Mouse (Mus musculus): Measurements from ENCODE around the gene Irak1bp1. TPM values are rescaled to one million over a fixed set of nuclear protein-coding genes. Genes with fewer than 3 reads are reported as not detected.
A peak's percentile ranks its signal among the peaks of the same experiment; 100 is the strongest.

The Irak1bp1 gene
- polyA plus RNA-seq, 1 experiment from 2014 or later = 18.7 TPM

DNA sequence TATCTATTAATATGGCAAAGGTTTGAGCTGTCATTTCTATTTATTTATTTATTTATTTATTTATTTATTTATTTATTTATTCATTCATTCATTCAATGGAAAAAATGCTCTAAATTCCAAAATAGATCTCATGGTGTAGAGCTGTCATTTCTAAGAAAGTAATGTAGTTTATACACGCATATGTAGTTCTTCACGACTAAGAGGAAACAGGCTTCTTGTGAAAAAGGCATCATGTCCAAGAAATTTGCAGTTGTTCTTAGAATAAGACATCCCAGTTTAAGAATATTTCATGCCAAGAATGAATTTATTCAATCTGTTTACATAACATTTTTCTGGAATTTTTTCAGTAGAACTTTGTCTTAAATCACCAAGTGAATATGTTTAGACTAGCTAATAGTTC, 31.5 kb downstream of the Irak1bp1 start:
- DNase-seq (ENCODE audit: low spot score) (peak; percentile 14), ATAC-seq (ENCODE audit: low read depth) (no peak)
- WGBS = 84% methylated on average over 2 of the region's 2 CpGs
- Histone ChIP-seq H3K4me2 (ENCODE audit: low read depth, low read length) (no peak overlapping the region), H3K27me3 (replicated peaks; ENCODE audit: control insufficient read depth, insufficient read depth, low read length) (no peaks in the 10 kb centered on the region), H3K9ac (ENCODE audit: low read depth, low read length) (no peak overlapping the region), H3K4me1 (ENCODE audit: control insufficient read depth, insufficient read depth, low read length) (no peaks in the 10 kb centered on the region), H3K27ac (replicated peaks; ENCODE audit: low read depth, low read length) (no peak overlapping the region), H3K4me3 (ENCODE audit: low read depth, low read length) (no peak overlapping the region), H3K9me3 (ENCODE audit: control insufficient read depth, low read length) (no peaks in the 10 kb centered on the region), H3K36me3 (ENCODE audit: control insufficient read depth, insufficient read depth, low read length) (peaks cover 8% of the 10 kb centered on the region; the same call in 1 of the 2 replicates)

DNA sequence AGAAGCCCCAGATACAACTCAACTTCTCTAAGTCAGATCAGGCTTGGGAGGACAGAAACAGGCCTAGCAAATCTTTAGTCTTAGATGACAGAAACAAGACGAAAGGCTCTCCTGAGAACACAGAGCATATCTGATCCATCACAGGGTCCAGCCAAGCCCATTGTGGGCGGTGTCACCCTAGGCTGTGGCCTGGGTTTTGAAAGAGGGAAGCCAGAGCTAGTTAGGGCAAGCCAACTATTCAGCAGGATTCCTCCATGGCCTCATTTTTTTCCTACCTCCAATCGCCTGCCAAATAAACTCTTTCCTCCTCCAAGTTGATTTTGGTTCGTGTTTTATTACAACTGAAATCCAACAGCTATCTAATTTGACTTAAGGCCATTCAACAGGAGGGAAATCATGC, 32.0 kb downstream of the Irak1bp1 start:
- Histone ChIP-seq H3K4me1 (ENCODE audit: control insufficient read depth, insufficient read depth, low read length) (no peaks in the 10 kb centered on the region), H3K4me3 (ENCODE audit: low read depth, low read length) (no peak overlapping the region), H3K9me3 (ENCODE audit: control insufficient read depth, low read length) (no peaks in the 10 kb centered on the region), H3K9ac (ENCODE audit: low read depth, low read length) (no peak overlapping the region), H3K27ac (replicated peaks; ENCODE audit: low read depth, low read length) (no peak overlapping the region), H3K4me2 (ENCODE audit: low read depth, low read length) (no peak overlapping the region), H3K36me3 (ENCODE audit: control insufficient read depth, insufficient read depth, low read length) (peaks cover 8% of the 10 kb centered on the region; the same call in 1 of the 2 replicates), H3K27me3 (replicated peaks; ENCODE audit: control insufficient read depth, insufficient read depth, low read length) (no peaks in the 10 kb centered on the region)
- ATAC-seq (ENCODE audit: low read depth) = no peak
- peak; percentile 9 for DNase-seq (ENCODE audit: low spot score)
- WGBS = 57% methylated on average over 4 of the region's 4 CpGs

DNA sequence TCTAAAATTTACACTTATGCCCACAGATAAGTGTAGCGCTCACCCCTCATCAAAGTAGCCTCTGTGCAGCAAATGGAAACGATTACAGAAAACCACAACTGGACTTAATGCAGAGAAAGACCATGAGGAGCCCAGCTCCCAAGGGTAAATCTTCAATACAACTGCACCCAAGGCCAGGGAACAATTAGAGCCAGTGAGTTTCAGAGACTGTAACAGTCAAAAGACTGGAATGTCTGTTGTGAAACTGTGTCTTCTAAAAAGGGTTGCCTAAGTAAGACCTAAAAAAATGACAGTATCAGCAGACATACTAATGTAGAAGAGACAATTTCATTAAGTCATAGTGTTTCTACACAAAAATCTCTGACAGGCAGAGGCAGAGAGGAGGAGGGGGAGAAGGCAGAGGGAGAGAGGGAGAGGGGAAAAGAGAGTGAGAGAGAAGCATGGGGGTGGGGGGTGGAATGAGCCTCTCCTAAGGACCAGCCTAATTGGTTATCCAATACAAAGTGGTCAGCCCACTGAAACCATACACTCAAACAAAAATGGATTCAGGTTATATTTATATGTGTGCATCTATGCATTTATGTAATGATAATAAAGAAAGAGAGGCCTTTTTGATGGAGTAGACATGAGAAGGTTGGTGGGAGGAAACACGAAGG, 32.6 kb downstream of the Irak1bp1 start:
- ATAC-seq (ENCODE audit: low read depth) = no peak
- Histone ChIP-seq H3K4me3 (ENCODE audit: low read depth, low read length) (no peak overlapping the region), H3K27ac (replicated peaks; ENCODE audit: low read depth, low read length) (no peak overlapping the region)

DNA sequence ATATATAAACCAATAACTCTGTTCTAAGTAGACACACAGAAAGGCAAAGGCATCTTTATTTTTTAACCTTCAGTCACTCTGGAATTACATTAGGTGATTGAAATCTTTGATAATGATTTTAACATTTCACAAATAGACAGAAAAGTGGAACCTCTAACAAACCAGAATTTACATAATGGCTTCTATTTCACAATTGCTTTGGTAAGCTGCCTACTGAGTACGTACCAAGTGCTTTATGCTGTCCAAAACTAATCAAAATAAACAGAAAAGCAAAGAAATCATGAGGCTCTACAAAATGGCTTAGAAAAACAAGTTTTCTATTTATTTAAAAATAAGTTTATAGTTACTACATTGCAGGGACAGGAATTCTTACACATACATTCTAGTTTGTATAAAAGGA, 36.8 kb downstream of the Irak1bp1 start:
- WGBS = 82% methylated on average over 1 of the region's 1 CpGs
- no peaks in the 10 kb centered on the region for H3K9me3 ChIP-seq (ENCODE audit: control insufficient read depth, low read length)
- H3K27me3 ChIP-seq (replicated peaks; ENCODE audit: control insufficient read depth, insufficient read depth, low read length) = no peaks in the 10 kb centered on the region
- no peaks in the 10 kb centered on the region for H3K4me1 ChIP-seq (ENCODE audit: control insufficient read depth, insufficient read depth, low read length)
- no peak for DNase-seq (ENCODE audit: low spot score)
- H3K9ac ChIP-seq (ENCODE audit: low read depth, low read length) = no peak overlapping the region
- H3K27ac ChIP-seq (replicated peaks; ENCODE audit: low read depth, low read length) = no peak overlapping the region
- no peak for ATAC-seq (ENCODE audit: low read depth)
- no peak overlapping the region for H3K4me3 ChIP-seq (ENCODE audit: low read depth, low read length)
- H3K4me2 ChIP-seq (ENCODE audit: low read depth, low read length) = no peak overlapping the region
- H3K36me3 ChIP-seq (ENCODE audit: control insufficient read depth, insufficient read depth, low read length) = peaks cover 26% of the 10 kb centered on the region

More for the DNA sequence above, 32.6 kb downstream of the Irak1bp1 start:
- 76% methylated on average over 3 of the region's 3 CpGs for WGBS
- Histone ChIP-seq H3K27me3 (replicated peaks; ENCODE audit: control insufficient read depth, insufficient read depth, low read length) (no peaks in the 10 kb centered on the region), H3K36me3 (ENCODE audit: control insufficient read depth, insufficient read depth, low read length) (peaks cover 10% of the 10 kb centered on the region; the same call in 1 of the 2 replicates), H3K9me3 (ENCODE audit: control insufficient read depth, low read length) (no peaks in the 10 kb centered on the region), H3K4me2 (ENCODE audit: low read depth, low read length) (no peak overlapping the region), H3K4me1 (ENCODE audit: control insufficient read depth, insufficient read depth, low read length) (no peaks in the 10 kb centered on the region), H3K9ac (ENCODE audit: low read depth, low read length) (no peak overlapping the region)
- DNase-seq (ENCODE audit: low spot score) = no peak

DNA sequence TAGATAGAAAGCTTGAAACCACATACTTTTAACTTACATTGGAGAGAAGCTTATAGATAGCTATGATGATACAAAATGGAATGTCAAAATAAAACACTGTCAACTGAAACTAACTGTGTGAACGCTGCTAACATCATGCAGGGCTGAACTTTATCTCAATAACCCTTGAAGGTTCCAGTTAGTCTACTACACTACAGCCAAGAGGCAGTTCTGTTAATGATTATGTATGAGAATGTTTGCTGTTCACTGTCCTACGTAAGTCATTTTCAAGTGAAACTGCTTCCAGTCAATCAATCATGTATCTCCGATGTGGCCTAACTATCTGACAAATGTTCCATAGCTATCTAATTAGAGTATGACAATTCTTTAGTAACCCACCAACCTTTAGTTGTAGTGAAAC, 38.4 kb downstream of the Irak1bp1 start:
- Histone ChIP-seq H3K9me3 (ENCODE audit: control insufficient read depth, low read length) (no peaks in the 10 kb centered on the region), H3K4me3 (ENCODE audit: low read depth, low read length) (no peak overlapping the region), H3K36me3 (ENCODE audit: control insufficient read depth, insufficient read depth, low read length) (peaks cover 35% of the 10 kb centered on the region), H3K27me3 (replicated peaks; ENCODE audit: control insufficient read depth, insufficient read depth, low read length) (no peaks in the 10 kb centered on the region), H3K4me2 (ENCODE audit: low read depth, low read length) (no peak overlapping the region), H3K9ac (ENCODE audit: low read depth, low read length) (no peak overlapping the region), H3K27ac (replicated peaks; ENCODE audit: low read depth, low read length) (no peak overlapping the region), H3K4me1 (ENCODE audit: control insufficient read depth, insufficient read depth, low read length) (no peaks in the 10 kb centered on the region)
- WGBS = 84% methylated on average over 3 of the region's 3 CpGs
- no peak for DNase-seq (ENCODE audit: low spot score)
- ATAC-seq (ENCODE audit: low read depth) = no peak

DNA sequence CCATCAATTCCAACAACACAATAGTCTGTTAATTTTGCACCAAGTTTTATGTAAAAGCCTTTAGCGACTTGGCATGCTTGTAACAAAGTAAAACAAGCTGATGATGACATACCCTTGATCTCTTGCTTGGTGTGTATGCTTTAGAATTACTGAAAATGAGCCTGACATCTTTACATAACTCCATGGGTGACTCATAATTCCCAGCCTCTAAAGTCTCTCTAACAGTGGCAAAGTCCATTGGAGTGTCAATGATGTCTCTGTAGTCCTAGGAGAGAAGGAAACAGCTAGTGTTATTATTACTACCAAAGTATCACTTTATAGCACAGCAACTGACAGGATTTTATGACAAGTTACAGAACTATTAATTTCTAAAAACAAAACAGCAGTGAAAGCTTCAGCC, 47.7 kb downstream of the Irak1bp1 start:
- DNase-seq (ENCODE audit: low spot score) (no peak), ATAC-seq (ENCODE audit: low read depth) (no peak)
- peaks cover 75% of the 10 kb centered on the region for H3K36me3 ChIP-seq (ENCODE audit: control insufficient read depth, insufficient read depth, low read length)
- H3K9ac ChIP-seq (ENCODE audit: low read depth, low read length) = no peak overlapping the region
- H3K27ac ChIP-seq (replicated peaks; ENCODE audit: low read depth, low read length) = no peak overlapping the region
- no peak overlapping the region for H3K4me3 ChIP-seq (ENCODE audit: low read depth, low read length)
- 91% methylated on average over 1 of the region's 1 CpGs for WGBS
- no peak overlapping the region for H3K4me2 ChIP-seq (ENCODE audit: low read depth, low read length)
- no peaks in the 10 kb centered on the region for H3K9me3 ChIP-seq (ENCODE audit: control insufficient read depth, low read length)
- H3K4me1 ChIP-seq (ENCODE audit: control insufficient read depth, insufficient read depth, low read length) = no peaks in the 10 kb centered on the region
- no peaks in the 10 kb centered on the region for H3K27me3 ChIP-seq (replicated peaks; ENCODE audit: control insufficient read depth, insufficient read depth, low read length)

DNA sequence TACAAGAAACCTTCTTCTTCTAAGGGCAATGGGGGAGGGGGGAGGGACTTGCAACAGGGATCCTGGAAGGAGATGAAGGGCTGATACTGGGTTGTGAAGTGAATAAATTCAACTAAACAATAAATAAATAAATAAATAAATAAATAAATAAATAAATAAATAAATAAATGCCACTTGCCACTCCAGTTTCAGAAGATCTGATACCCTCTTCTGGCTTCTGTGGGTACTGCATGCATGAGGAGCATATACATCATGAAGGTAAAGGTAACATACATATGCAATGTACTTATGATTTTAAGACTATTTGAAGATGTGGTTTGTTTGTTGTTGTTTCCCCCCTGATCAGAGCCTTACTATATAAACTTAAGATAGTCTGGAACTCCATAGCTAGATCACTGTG, 54.8 kb downstream of the Irak1bp1 start:
- no peaks in the 10 kb centered on the region for H3K4me1 ChIP-seq (ENCODE audit: control insufficient read depth, insufficient read depth, low read length)
- no peak overlapping the region for H3K27ac ChIP-seq (replicated peaks; ENCODE audit: low read depth, low read length)
- no peak overlapping the region for H3K4me3 ChIP-seq (ENCODE audit: low read depth, low read length)
- H3K9me3 ChIP-seq (ENCODE audit: control insufficient read depth, low read length) = no peaks in the 10 kb centered on the region
- ATAC-seq (ENCODE audit: low read depth) = no peak
- H3K27me3 ChIP-seq (replicated peaks; ENCODE audit: control insufficient read depth, insufficient read depth, low read length) = no peaks in the 10 kb centered on the region
- no peak overlapping the region for H3K9ac ChIP-seq (ENCODE audit: low read depth, low read length)
- no peak for DNase-seq (ENCODE audit: low spot score)
- H3K4me2 ChIP-seq (ENCODE audit: low read depth, low read length) = no peak overlapping the region
- peaks cover 70% of the 10 kb centered on the region for H3K36me3 ChIP-seq (ENCODE audit: control insufficient read depth, insufficient read depth, low read length)

DNA sequence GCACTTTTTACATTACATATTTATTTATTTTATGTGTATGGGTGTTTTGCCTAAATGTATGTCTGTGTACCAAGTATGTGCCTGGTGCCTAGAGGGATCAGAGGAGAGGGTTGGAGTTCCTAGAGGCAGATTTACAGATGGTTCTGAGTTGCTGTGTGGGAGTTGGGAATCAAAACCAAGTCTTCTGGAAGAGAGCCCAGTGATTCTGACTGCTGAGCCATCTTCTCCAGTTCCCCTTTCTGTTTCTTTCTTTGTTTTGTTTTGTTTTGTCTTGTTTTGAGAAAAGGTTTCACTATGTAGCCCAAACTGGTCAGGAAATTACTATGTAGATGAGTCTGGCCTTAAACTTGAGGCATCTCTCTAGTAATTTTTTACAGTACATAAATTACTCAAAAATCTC, 59.3 kb downstream of the Irak1bp1 start:
- ATAC-seq (ENCODE audit: low read depth) = no peak
- H3K4me3 ChIP-seq (ENCODE audit: low read depth, low read length) = no peak overlapping the region
- no peaks in the 10 kb centered on the region for H3K27me3 ChIP-seq (replicated peaks; ENCODE audit: control insufficient read depth, insufficient read depth, low read length)
- peaks cover 69% of the 10 kb centered on the region for H3K36me3 ChIP-seq (ENCODE audit: control insufficient read depth, insufficient read depth, low read length)
- no peak overlapping the region for H3K4me2 ChIP-seq (ENCODE audit: low read depth, low read length)
- H3K4me1 ChIP-seq (ENCODE audit: control insufficient read depth, insufficient read depth, low read length) = no peaks in the 10 kb centered on the region
- no peaks in the 10 kb centered on the region for H3K9me3 ChIP-seq (ENCODE audit: control insufficient read depth, low read length)
- H3K27ac ChIP-seq (replicated peaks; ENCODE audit: low read depth, low read length) = no peak overlapping the region
- DNase-seq (ENCODE audit: low spot score) = no peak
- no peak overlapping the region for H3K9ac ChIP-seq (ENCODE audit: low read depth, low read length)
